Mouse (Mus musculus) intestine, embryonic 14.5 days (tissue): ENCODE results near the gene Nxph3. TPM values are rescaled to one million over a fixed set of nuclear protein-coding genes. Genes with fewer than 3 reads are reported as not detected.

Experiments
- ATAC-seq: fragments of 200-750 bp; cut with Nextera tagmentation; replicated peaks from 2 replicates; pipeline ENCODE4 v1.8.0; 2017; ENCODE audit warnings: low read depth, moderate number of reproducible peaks, moderate TSS enrichment, moderate library complexity; ENCODE audit not compliant: low FRiP score, low TSS enrichment
- DNase-seq: peaks from one replicate; pipeline ENCODE4 v3.0.0-alpha.2; 2018; ENCODE audit warnings: low spot score
- H3K27ac ChIP-seq: fragments of 300-500 bp; sonication (generic); 2 replicates; pipeline ENCODE4 v1.5.1; 2014; ENCODE audit warnings: low read depth, mild to moderate bottlenecking, control low read depth
- H3K27me3 ChIP-seq: fragments of 300-500 bp; sonication (generic); replicated peaks from 2 replicates; pipeline ENCODE4 v1.6.1; 2014; ENCODE audit warnings: low read length, control low read depth; ENCODE audit not compliant: control insufficient read depth, insufficient read depth
- H3K36me3 ChIP-seq: fragments of 300-500 bp; sonication (generic); 2 replicates; pipeline ENCODE4 v1.6.1; 2014; ENCODE audit warnings: low read length, control low read depth; ENCODE audit not compliant: control insufficient read depth, insufficient read depth
- H3K4me1 ChIP-seq: fragments of 300-500 bp; sonication (generic); replicated peaks from 2 replicates; pipeline ENCODE4 v1.6.1; 2014; ENCODE audit warnings: low read length, control low read depth, mixed read lengths; ENCODE audit not compliant: control insufficient read depth, insufficient read depth
- H3K4me2 ChIP-seq: fragments of 300-500 bp; sonication (generic); 2 replicates; pipeline ENCODE4 v1.6.1; 2014; ENCODE audit warnings: low read length
- H3K4me3 ChIP-seq: fragments of 300-500 bp; sonication (generic); 2 replicates; pipeline ENCODE4 v1.5.1; 2014; ENCODE audit warnings: low read depth, low read length, control low read depth, mixed read lengths
- H3K9ac ChIP-seq: fragments of 300-500 bp; sonication (generic); 2 replicates; pipeline ENCODE4 v1.6.1; 2014; ENCODE audit warnings: mild to moderate bottlenecking, low read length
- H3K9me3 ChIP-seq: fragments of 300-500 bp; sonication (generic); 2 replicates; pipeline ENCODE4 v1.6.1; 2016; ENCODE audit warnings: low read length, control low read depth; ENCODE audit not compliant: control insufficient read depth
- WGBS: fragments of 180-500 bp; shearing (Covaris S2); extraction: QIAGEN DNeasy Blood & Tissue Kit; methylation state at CpG from one replicate; pipeline ENCODE4 v1.1.7; 2014; 5-methylcytosine and 5-hydroxymethylcytosine counted together
- polyA plus RNA-seq: library from polyadenylated mRNA; unstranded; fragments of >200 nt; fragmentation: Nextera tagmentation; extraction: Ambion mirVana; gene quantifications from 2 replicates; pipeline ENCODE4 v1.2.1, GENCODE M21; 2014

Nxph3 gene
- polyA plus RNA-seq, 1 experiment from 2014 or later = 0.68 TPM

DNA sequence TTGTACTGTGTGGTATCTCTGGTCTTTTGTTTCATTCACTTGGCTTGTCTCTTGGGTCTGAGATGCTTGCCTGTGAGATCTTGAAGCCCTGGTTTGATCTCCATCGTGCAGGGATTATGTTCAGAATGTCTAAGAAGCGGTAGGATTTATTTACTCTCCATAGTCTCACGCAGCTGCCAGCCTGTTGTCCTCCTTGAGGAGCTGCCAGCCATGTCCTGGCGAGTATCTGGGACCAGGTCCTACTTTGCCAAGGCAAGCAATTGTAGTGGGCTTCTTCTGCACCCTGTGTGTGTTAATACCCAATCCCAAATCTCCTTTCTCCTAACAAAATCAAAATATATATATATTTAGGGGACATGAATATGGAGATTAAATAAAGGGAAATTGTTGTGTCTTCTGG lies 21.4 kb downstream of the Nxph3 start:
- Histone ChIP-seq H3K9ac (no peak overlapping the region), H3K27me3 (no peaks in the 10 kb centered on the region), H3K9me3 (no peaks in the 10 kb centered on the region), H3K36me3 (peaks cover 59% of the 10 kb centered on the region), H3K4me3 (no peak overlapping the region), H3K27ac (no peak overlapping the region), H3K4me2 (no peak overlapping the region), H3K4me1 (no peaks in the 10 kb centered on the region)
- no peak for DNase-seq
- ATAC-seq = no peak
- 91% methylated on average over 4 of the region's 4 CpGs for WGBS

DNA sequence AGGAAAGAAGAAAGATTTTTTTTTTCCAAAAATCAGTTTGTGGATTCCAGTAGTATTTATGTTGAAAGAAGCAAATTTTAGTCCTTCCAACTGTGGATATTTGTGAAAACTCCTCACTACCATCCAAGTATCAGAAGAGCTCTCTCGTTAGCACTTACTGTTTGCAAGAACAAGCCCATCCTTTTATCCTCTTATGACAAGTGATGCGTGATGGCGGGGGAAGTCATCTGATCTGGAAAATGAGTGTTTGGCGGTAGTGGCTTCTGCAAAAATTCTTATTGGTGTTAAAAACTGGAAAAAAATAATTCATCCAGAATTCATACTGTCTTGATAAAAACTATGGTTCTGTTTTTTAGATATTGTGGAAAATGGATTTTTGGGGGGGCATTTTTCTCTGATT lies 22.1 kb downstream of the Nxph3 start:
- Histone ChIP-seq H3K9ac (no peak overlapping the region), H3K27me3 (no peaks in the 10 kb centered on the region), H3K4me2 (no peak overlapping the region), H3K4me3 (no peak overlapping the region), H3K27ac (no peak overlapping the region), H3K36me3 (peaks cover 58% of the 10 kb centered on the region), H3K9me3 (no peaks in the 10 kb centered on the region), H3K4me1 (no peaks in the 10 kb centered on the region)
- WGBS = 86% methylated on average over 4 of the region's 4 CpGs
- no peak for DNase-seq
- no peak for ATAC-seq

DNA sequence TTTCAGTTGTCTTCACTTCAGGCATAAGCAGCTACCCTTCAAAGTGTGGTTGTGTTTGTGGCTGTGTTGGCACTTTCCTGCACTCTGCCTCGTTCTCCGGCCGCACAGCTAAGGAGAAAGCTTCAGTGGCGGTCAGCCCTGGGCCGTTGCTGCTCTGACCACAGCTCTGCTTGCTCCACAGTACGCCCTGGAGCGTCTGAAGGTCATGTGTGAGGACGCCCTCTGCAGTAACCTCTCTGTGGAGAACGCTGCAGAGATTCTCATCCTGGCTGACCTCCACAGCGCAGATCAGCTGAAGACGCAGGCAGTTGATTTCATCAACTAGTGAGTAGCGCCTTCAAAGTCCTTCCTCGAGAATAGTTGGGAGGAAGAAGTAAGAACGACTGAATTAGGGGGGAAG lies 24.3 kb downstream of the Nxph3 start:
- Histone ChIP-seq H3K36me3 (peaks cover 73% of the 10 kb centered on the region), H3K4me2 (no peak overlapping the region), H3K27me3 (no peaks in the 10 kb centered on the region), H3K4me3 (no peak overlapping the region), H3K9ac (no peak overlapping the region), H3K27ac (no peak overlapping the region), H3K4me1 (no peaks in the 10 kb centered on the region), H3K9me3 (no peaks in the 10 kb centered on the region)
- DNase-seq (no peak), ATAC-seq (no peak)
- WGBS = 86% methylated on average over 14 of the region's 14 CpGs

DNA sequence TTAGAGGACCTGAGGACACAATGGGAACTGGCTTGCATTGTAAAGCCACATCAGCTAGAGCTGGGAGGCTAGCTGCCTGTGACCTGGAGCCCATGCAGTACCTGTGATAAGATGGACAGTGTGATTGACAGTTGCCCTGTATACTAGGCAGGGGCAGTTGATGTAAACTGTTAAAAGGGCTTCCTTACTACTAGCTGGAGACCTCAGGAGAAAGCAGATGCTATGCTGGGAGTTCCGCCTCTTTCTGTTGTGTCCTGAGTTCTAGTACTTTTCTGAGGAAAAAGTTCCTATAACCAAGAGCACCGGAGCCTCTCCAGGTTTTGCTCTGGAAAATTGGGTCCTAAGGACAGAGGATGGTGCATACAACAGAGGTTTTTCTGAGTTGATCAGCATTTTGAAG lies 27.1 kb downstream of the Nxph3 start:
- Histone ChIP-seq H3K9ac (no peak overlapping the region), H3K9me3 (no peaks in the 10 kb centered on the region), H3K27ac (no peak overlapping the region), H3K27me3 (no peaks in the 10 kb centered on the region), H3K4me2 (no peak overlapping the region), H3K4me3 (no peak overlapping the region), H3K36me3 (peaks cover 71% of the 10 kb centered on the region), H3K4me1 (no peaks in the 10 kb centered on the region)
- ATAC-seq = no peak
- DNase-seq = no peak
- WGBS = 96% methylated on average over 2 of the region's 2 CpGs

DNA sequence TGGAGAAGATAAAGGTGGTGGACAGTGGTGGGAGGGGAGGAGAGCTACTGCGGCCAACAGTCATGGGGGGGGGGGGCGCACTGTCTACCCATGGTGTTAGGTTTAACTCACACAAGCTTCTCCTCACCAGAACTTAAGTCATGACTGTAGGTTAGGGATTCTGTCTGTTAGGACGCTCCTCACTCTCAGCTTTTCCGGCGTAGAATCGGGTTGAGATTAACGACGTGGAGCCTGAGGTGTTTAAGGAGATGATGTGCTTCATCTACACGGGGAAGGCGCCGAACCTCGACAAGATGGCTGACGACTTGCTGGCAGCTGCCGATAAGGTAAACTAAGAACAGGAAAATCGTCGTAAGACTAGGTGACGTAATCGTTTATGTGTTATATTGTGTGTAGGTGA lies 28.7 kb downstream of the Nxph3 start:
- Histone ChIP-seq H3K27ac (no peak overlapping the region), H3K9ac (no peak overlapping the region), H3K4me2 (no peak overlapping the region), H3K9me3 (no peaks in the 10 kb centered on the region), H3K27me3 (no peaks in the 10 kb centered on the region), H3K4me1 (no peaks in the 10 kb centered on the region), H3K36me3 (peaks cover 65% of the 10 kb centered on the region), H3K4me3 (no peak overlapping the region)
- no peak for ATAC-seq
- WGBS = 91% methylated on average over 18 of the region's 18 CpGs
- DNase-seq = no peak

DNA sequence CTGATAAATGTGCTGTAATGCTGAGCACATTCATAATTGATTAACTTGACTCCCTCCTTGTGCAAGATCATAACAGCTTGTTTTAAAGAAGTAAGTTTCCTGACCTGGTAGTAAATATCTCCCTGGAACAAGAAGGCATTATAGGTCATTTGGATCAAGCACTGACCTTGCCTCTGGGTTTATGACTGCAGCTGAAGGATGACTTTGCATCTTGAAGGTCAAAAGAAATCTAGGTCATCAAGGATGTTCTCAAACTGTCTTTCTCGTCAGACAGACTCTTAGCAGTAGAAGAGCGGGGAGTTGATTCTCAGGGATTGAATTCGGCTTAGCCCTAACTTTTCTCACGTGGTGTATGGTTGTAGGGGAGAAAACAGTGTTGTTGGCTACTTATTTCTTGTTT lies 33.7 kb downstream of the Nxph3 start:
- H3K4me3 ChIP-seq = no peak overlapping the region
- H3K9ac ChIP-seq = no peak overlapping the region
- no peaks in the 10 kb centered on the region for H3K9me3 ChIP-seq
- H3K4me2 ChIP-seq = no peak overlapping the region
- 92% methylated on average over 4 of the region's 4 CpGs for WGBS
- H3K4me1 ChIP-seq = no peaks in the 10 kb centered on the region
- peaks cover 55% of the 10 kb centered on the region for H3K36me3 ChIP-seq
- no peaks in the 10 kb centered on the region for H3K27me3 ChIP-seq
- ATAC-seq = no peak
- no peak overlapping the region for H3K27ac ChIP-seq
- DNase-seq = no peak

DNA sequence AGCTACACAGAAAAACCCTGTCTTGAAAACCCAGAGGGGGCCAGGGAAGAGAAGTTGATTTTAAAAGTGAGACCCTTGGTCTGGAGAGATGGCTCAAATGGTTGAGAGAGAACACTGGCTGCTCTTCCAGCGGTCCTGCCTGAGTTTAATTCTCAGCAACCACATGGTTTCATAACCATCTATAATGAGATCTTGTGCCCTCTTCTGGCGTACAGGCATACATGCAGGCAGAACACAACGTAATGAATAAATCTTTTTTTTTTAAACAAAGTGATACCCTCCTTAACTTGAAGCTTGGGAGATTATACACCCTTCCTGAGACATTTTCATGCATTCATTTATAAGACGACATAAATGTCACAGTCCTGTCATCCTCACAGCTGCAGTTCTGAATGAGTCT lies 34.9 kb downstream of the Nxph3 start:
- DNase-seq = no peak
- 84% methylated on average over 4 of the region's 4 CpGs for WGBS

DNA sequence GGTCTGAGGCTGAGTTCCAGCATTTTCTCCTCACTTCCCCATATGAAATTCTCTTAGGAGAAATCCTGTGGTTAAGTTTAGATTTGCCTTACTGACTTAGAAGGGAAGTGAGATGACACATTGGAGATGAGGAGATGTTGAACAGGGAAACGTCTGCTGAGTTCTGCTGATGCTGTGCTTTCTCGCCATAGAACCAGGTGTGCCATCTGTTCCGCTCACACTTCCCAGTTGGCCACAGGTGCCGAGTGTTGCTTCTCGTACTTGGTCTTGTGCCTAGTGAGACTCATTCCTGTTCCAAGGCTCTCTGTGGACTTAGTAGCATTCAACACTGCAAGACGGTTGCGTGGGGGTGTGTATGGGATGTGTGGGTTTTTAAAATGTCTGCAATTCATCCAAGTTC lies 38.0 kb downstream of the Nxph3 start:
- Histone ChIP-seq H3K9me3 (no peaks in the 10 kb centered on the region), H3K4me1 (no peaks in the 10 kb centered on the region), H3K4me2 (no peak overlapping the region), H3K27ac (no peak overlapping the region), H3K4me3 (no peak overlapping the region), H3K27me3 (no peaks in the 10 kb centered on the region), H3K36me3 (peaks cover 70% of the 10 kb centered on the region), H3K9ac (no peak overlapping the region)
- ATAC-seq (no peak), DNase-seq (no peak)
- WGBS = 80% methylated on average over 7 of the region's 7 CpGs

More for the DNA sequence above, 34.9 kb downstream of the Nxph3 start:
- no peak for ATAC-seq
- Histone ChIP-seq H3K4me1 (no peaks in the 10 kb centered on the region), H3K27me3 (no peaks in the 10 kb centered on the region), H3K36me3 (peaks cover 55% of the 10 kb centered on the region), H3K4me3 (no peak overlapping the region), H3K9me3 (no peaks in the 10 kb centered on the region), H3K4me2 (no peak overlapping the region), H3K27ac (no peak overlapping the region), H3K9ac (no peak overlapping the region)

DNA sequence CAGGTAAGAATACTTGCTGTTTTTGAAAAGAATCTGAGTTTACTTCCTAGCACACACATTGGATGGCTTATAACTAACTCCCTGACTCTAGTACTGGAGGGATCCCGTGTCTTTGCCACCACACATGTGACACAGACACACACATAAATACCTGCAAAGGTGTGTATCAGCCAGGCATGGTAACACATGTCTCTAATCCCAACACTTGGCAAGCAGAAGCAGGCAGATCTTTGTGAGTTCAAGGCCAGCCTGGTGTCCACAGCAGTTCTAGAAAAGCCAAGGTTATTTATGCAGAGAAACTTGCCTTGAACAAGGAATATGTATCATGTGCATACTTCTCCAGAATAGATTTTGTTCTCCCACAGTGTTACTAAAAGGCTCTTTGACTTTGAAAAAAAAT lies 40.9 kb downstream of the Nxph3 start:
- 97% methylated on average over 1 of the region's 1 CpGs for WGBS

More for the DNA sequence above, 40.9 kb downstream of the Nxph3 start:
- Histone ChIP-seq H3K36me3 (peaks cover 65% of the 10 kb centered on the region), H3K4me3 (no peak overlapping the region), H3K9me3 (no peaks in the 10 kb centered on the region), H3K9ac (no peak overlapping the region), H3K27me3 (no peaks in the 10 kb centered on the region), H3K27ac (no peak overlapping the region), H3K4me2 (no peak overlapping the region), H3K4me1 (no peaks in the 10 kb centered on the region)
- ATAC-seq = no peak
- no peak for DNase-seq
